Mouse (Mus musculus): Measurements from ENCODE around the gene Cfap65.

- TF ChIP-seq CTCF (IDR thresholded peaks at IDR 0.05; ENCODE audit: low read depth, low read length) = peak; percentile 7
- TF ChIP-seq POLR2A (IDR thresholded peaks at IDR 0.05; ENCODE audit: insufficient read depth, low read length) = no peak
- TF ChIP-seq EP300 (IDR thresholded peaks at IDR 0.05; ENCODE audit: insufficient read depth, low read depth, low read length) = no peak
These were observed 10.9 kb downstream of the Cfap65 start for GRCm38 (mm10) chr1:74924464-74924863.
